Comparison of ENCODE assay signal across 20 mouse cellular contexts in the genomic region with DNA sequence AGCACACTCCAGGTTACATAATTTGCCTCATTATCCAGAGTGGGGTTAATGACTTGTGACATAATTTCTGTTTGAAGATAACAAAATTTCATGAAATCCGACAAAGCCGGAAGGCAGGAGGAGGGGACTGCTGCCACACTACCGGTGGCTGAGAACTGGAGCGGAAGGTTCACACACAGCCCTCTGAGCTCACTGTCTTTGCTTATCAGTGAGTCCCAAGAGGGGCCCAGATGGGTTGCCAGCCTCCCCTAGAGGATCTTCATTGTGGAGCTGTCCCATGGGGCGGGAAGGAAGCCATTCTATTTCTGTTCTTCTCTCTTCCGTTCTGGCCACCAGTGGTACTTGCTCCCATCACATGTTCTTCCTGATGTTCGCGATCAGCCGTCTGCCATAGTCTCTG. TPM values are rescaled to one million over a fixed set of nuclear protein-coding genes. Genes with fewer than 3 reads are reported as not detected.
DNase-seq lines count a peak whose midpoint lies in the region; ATAC-seq and TF ChIP-seq lines count a peak whose summit lies in the region.
"Had no signal": no experiment of that assay in that cellular context is flagged by ENCODE, and none has a peak within 500 bp of the region (broad histone marks: within the 10 kb centered on the region; RNA-seq: fewer than 3 reads in every experiment).

No protein-coding gene starts in this region.

- H3K9me3 ChIP-seq in hindbrain, embryonic 14.5 days (ENCODE audit: control insufficient read depth, low read length): no peaks in the 10 kb centered on the region
- no peaks in the 10 kb centered on the region for H3K9me3 ChIP-seq in hindbrain, embryonic 16.5 days (ENCODE audit: control insufficient read depth, low read length)
- H3K9me3 ChIP-seq in liver, embryonic 14.5 days (ENCODE audit: control insufficient read depth, low read length): no peaks in the 10 kb centered on the region
- no peaks in the 10 kb centered on the region for H3K9me3 ChIP-seq in forebrain, postnatal 0 days (ENCODE audit: low read length)
- H3K9me3 ChIP-seq: embryonic facial prominence, embryonic 12.5 days; forebrain, embryonic 15.5 days; hindbrain, embryonic 15.5 days; neural tube, embryonic 12.5 days had no signal

- H3K4me3 ChIP-seq in hindbrain, embryonic 14.5 days (replicated peaks; ENCODE audit: low read length): no peak overlapping the region
- H3K4me3 ChIP-seq in hindbrain, embryonic 16.5 days (ENCODE audit: low read length): no peak overlapping the region
- H3K4me3 ChIP-seq in spleen, adult 2 months (ENCODE audit: extremely low read depth, insufficient read depth, insufficient read length): no peak overlapping the region
- no peak overlapping the region for H3K4me3 ChIP-seq in liver, embryonic 14.5 days (ENCODE audit: insufficient read depth in 1 of 2, low read depth in 2 of 2, low read length in 2 of 2)
- no peak overlapping the region for H3K4me3 ChIP-seq in forebrain, postnatal 0 days (ENCODE audit: low read depth, low read length)
- H3K4me3 ChIP-seq: embryonic facial prominence, embryonic 12.5 days; forebrain, embryonic 15.5 days; hindbrain, embryonic 15.5 days; neural tube, embryonic 12.5 days had no signal

- H3K36me3 ChIP-seq in hindbrain, embryonic 14.5 days (replicated peaks; ENCODE audit: control insufficient read depth, insufficient read depth): peaks cover 25% of the 10 kb centered on the region
- H3K36me3 ChIP-seq in hindbrain, embryonic 16.5 days (ENCODE audit: control insufficient read depth, insufficient read depth, low read length): 0 out of 2 replicates have a peak, but pooled peaks cover 5% of the 10 kb centered on the region
- H3K36me3 ChIP-seq in spleen, adult 2 months (ENCODE audit: control insufficient read depth, insufficient read depth, low read length): peaks cover 28% of the 10 kb centered on the region
- H3K36me3 ChIP-seq in liver, embryonic 14.5 days (replicated peaks; ENCODE audit: control insufficient read depth, insufficient read depth, low read depth): peaks cover 39% of the 10 kb centered on the region
- H3K36me3 ChIP-seq in forebrain, postnatal 0 days (ENCODE audit: insufficient read depth): peaks cover 29% of the 10 kb centered on the region

- no peak for TF ChIP-seq POLR2A in spleen, adult 2 months (IDR thresholded peaks at IDR 0.05; ENCODE audit: low read depth, low read length)

- peaks cover 16% of the 10 kb centered on the region for H3K4me1 ChIP-seq in hindbrain, embryonic 14.5 days (replicated peaks; ENCODE audit: control insufficient read depth, insufficient read depth, low read length)
- H3K4me1 ChIP-seq in hindbrain, embryonic 16.5 days (ENCODE audit: control insufficient read depth, insufficient read depth, low read depth, low read length): peaks cover 5% of the 10 kb centered on the region
- H3K4me1 ChIP-seq in spleen, adult 2 months (ENCODE audit: control insufficient read depth, insufficient read depth, insufficient read length): peaks cover 2% of the 10 kb centered on the region; the same call in 1 of the 2 replicates
- peaks cover 12 to 34% of the 10 kb centered on the region in 2 experiments for H3K4me1 ChIP-seq in liver, embryonic 14.5 days (replicated peaks; ENCODE audit: control insufficient read depth in 2 of 2, insufficient read depth in 2 of 2, low read length in 1 of 2)
- H3K4me1 ChIP-seq in forebrain, postnatal 0 days (ENCODE audit: insufficient read depth): no peaks in the 10 kb centered on the region
- H3K4me1 ChIP-seq: forebrain, embryonic 15.5 days had no signal

- WGBS in hindbrain, embryonic 14.5 days: 74% methylated on average over 9 of the region's 9 CpGs
- WGBS in hindbrain, embryonic 16.5 days: 69% methylated on average over 9 of the region's 9 CpGs
- WGBS in spleen, adult 2 months: 55% methylated on average over 9 of the region's 9 CpGs
- 37% methylated on average over 9 of the region's 9 CpGs for WGBS in liver, embryonic 14.5 days (ENCODE audit: insufficient replicate concordance)
- WGBS in forebrain, postnatal 0 days: 83% methylated on average over 9 of the region's 9 CpGs

- no peak for DNase-seq in hindbrain, embryonic 14.5 days (ENCODE audit: low spot score)
- DNase-seq in spleen, adult 2 months (ENCODE audit: low read depth in 1 of 2, low spot score in 2 of 2): no peak
- no peak for DNase-seq in spleen, postnatal 10 days (ENCODE audit: low spot score in 2 of 2)
- peak in 1 of 3 experiments; percentile 30 for DNase-seq in liver, embryonic 14.5 days (ENCODE audit: low read depth in 3 of 3, low spot score in 3 of 3)
- DNase-seq in forebrain, postnatal 0 days: no peak
- no peak for DNase-seq in left cerebral cortex, postnatal 36 days (ENCODE audit: low spot score in 2 of 2)
- DNase-seq: adrenal gland, adult 2 months; cerebellum, postnatal 10 days; gastrocnemius, postnatal 36 days; kidney, postnatal 10 days; left cerebral cortex, postnatal 4 days; lung, postnatal 10 days; thymus, adult 18-20 months had no signal

- H3K9ac ChIP-seq in hindbrain, embryonic 14.5 days: no peak overlapping the region
- H3K9ac ChIP-seq in hindbrain, embryonic 16.5 days (ENCODE audit: low read depth, low read length): no peak overlapping the region
- H3K9ac ChIP-seq in liver, embryonic 14.5 days (replicated peaks): no peak overlapping the region
- H3K9ac ChIP-seq in forebrain, postnatal 0 days: no peak overlapping the region
- H3K9ac ChIP-seq: embryonic facial prominence, embryonic 12.5 days; forebrain, embryonic 15.5 days; hindbrain, embryonic 15.5 days; neural tube, embryonic 12.5 days had no signal

- no peaks in the 10 kb centered on the region for H3K27me3 ChIP-seq in hindbrain, embryonic 14.5 days (ENCODE audit: control insufficient read depth, insufficient read depth, low read length)
- H3K27me3 ChIP-seq in hindbrain, embryonic 16.5 days (replicated peaks; ENCODE audit: control insufficient read depth, insufficient read depth, low read length): no peaks in the 10 kb centered on the region
- H3K27me3 ChIP-seq in spleen, adult 2 months (ENCODE audit: control insufficient read depth, insufficient read depth, low read length): no peaks in the 10 kb centered on the region
- no peaks in the 10 kb centered on the region for H3K27me3 ChIP-seq in liver, embryonic 14.5 days (ENCODE audit: control insufficient read depth, insufficient read depth, low read length)
- no peaks in the 10 kb centered on the region for H3K27me3 ChIP-seq in forebrain, postnatal 0 days (ENCODE audit: insufficient read depth, low read length)
- H3K27me3 ChIP-seq: CH12.LX; embryonic facial prominence, embryonic 12.5 days; forebrain, embryonic 15.5 days; hindbrain, embryonic 15.5 days; neural tube, embryonic 12.5 days had no signal

- no peak overlapping the region for H3K4me2 ChIP-seq in hindbrain, embryonic 14.5 days (replicated peaks)
- no peak overlapping the region for H3K4me2 ChIP-seq in hindbrain, embryonic 16.5 days (ENCODE audit: low read length)
- no peak overlapping the region for H3K4me2 ChIP-seq in liver, embryonic 14.5 days (ENCODE audit: low read depth)
- H3K4me2 ChIP-seq in forebrain, postnatal 0 days (ENCODE audit: low read depth): no peak overlapping the region
- H3K4me2 ChIP-seq: embryonic facial prominence, embryonic 12.5 days; forebrain, embryonic 15.5 days; hindbrain, embryonic 15.5 days; neural tube, embryonic 12.5 days had no signal

- ATAC-seq in hindbrain, embryonic 14.5 days (ENCODE audit: low FRiP score): no peak
- no peak for ATAC-seq in hindbrain, embryonic 16.5 days
- ATAC-seq in liver, embryonic 14.5 days (ENCODE audit: insufficient read depth): peak; percentile 78
- ATAC-seq in forebrain, postnatal 0 days: no peak
- ATAC-seq: forebrain, embryonic 15.5 days; intestine, postnatal 0 days had no signal

- intact Hi-C loops in left cerebral cortex, postnatal 36 days (cut with DNase I): no loop called here

- no peak for TF ChIP-seq CTCF in spleen, adult 2 months (IDR thresholded peaks at IDR 0.05; ENCODE audit: extremely low read depth, insufficient read depth, insufficient read length, insufficient replicate concordance)
- no peak for TF ChIP-seq CTCF in liver, embryonic 14.5 days (IDR thresholded peaks at IDR 0.05; ENCODE audit: low read depth)
- TF ChIP-seq CTCF in forebrain, postnatal 0 days (IDR thresholded peaks at IDR 0.05; ENCODE audit: low read depth): no peak

- peak overlapping the region; percentile 70 for H3K27ac ChIP-seq in hindbrain, embryonic 14.5 days
- no peak overlapping the region for H3K27ac ChIP-seq in hindbrain, embryonic 16.5 days (ENCODE audit: low read depth, low read length)
- peak overlapping the region; percentile 31; the same call in 1 of the 2 replicates for H3K27ac ChIP-seq in spleen, adult 2 months (ENCODE audit: insufficient read depth, low read length)
- peak overlapping the region; percentile 4; the same call in 1 of the 2 replicates for H3K27ac ChIP-seq in liver, embryonic 14.5 days
- no peak overlapping the region for H3K27ac ChIP-seq in forebrain, postnatal 0 days (ENCODE audit: low read depth, low read length)
- H3K27ac ChIP-seq: embryonic facial prominence, embryonic 12.5 days; forebrain, embryonic 15.5 days; neural tube, embryonic 12.5 days had no signal

- TF ChIP-seq EP300 in liver, embryonic 14.5 days (IDR thresholded peaks at IDR 0.05; ENCODE audit: low read depth): peak; percentile 34; the same call in 1 of the 2 replicates

RNA-seq across cellular contexts. Expression of a gene that starts 47.2 kb away (rescaled TPM):
- polyA plus RNA-seq in hindbrain, embryonic 14.5 days (2014; fragmentation: Nextera tagmentation; extraction: Ambion mirVana): 48.0 and 51.1 TPM in 2 replicates
- polyA plus RNA-seq in hindbrain, embryonic 16.5 days (2015; fragmentation: Nextera tagmentation; extraction: Ambion mirVana): 50.8 and 69.0 TPM in 2 replicates
- polyA plus RNA-seq in spleen, adult 2 months (2012; rRNA removed): 23.6 and 26.2 TPM in 2 replicates
- polyA plus RNA-seq in liver, embryonic 14.5 days (2012; rRNA removed): 29.6 and 55.3 TPM in 2 replicates
- polyA plus RNA-seq in liver, embryonic 14.5 days (2014; fragmentation: Nextera tagmentation; extraction: Ambion mirVana): 93.2 and 102 TPM in 2 replicates
- total RNA-seq in forebrain, postnatal 0 days (2014; rRNA removed): 41.6 and 58.5 TPM in 2 replicates
- 50.1 and 54.1 TPM in 2 replicates for polyA plus RNA-seq in forebrain, postnatal 0 days (2015; fragmentation: Nextera tagmentation; extraction: Ambion mirVana)
- total RNA-seq in left cerebral cortex, postnatal 36 days (2021): 10 to 100 TPM; 44.0 to 47.1 TPM

RNA-seq across cellular contexts. Expression of a gene that starts 47.3 kb away (rescaled TPM):
- polyA plus RNA-seq in hindbrain, embryonic 14.5 days (2014; fragmentation: Nextera tagmentation; extraction: Ambion mirVana): 12.0 and 13.2 TPM in 2 replicates
- polyA plus RNA-seq in hindbrain, embryonic 16.5 days (2015; fragmentation: Nextera tagmentation; extraction: Ambion mirVana): 17.5 and 18.8 TPM in 2 replicates
- polyA plus RNA-seq in spleen, adult 2 months (2012; rRNA removed): 4.0 and 4.7 TPM in 2 replicates
- polyA plus RNA-seq in liver, embryonic 14.5 days (2012; rRNA removed): 1.8 and 2.2 TPM in 2 replicates
- polyA plus RNA-seq in liver, embryonic 14.5 days (2014; fragmentation: Nextera tagmentation; extraction: Ambion mirVana): 2.7 and 3.1 TPM in 2 replicates
- 20.8 and 28.8 TPM in 2 replicates for total RNA-seq in forebrain, postnatal 0 days (2014; rRNA removed)
- 13.9 and 21.5 TPM in 2 replicates for polyA plus RNA-seq in forebrain, postnatal 0 days (2015; fragmentation: Nextera tagmentation; extraction: Ambion mirVana)
- total RNA-seq in left cerebral cortex, postnatal 36 days (2021): 10 to 100 TPM; 13.2 to 16.4 TPM

Comparison
In these comparisons a context has a peak if more than half of its experiments do, and no peak if none do; other contexts are left out.
1. H3K27ac ChIP-seq: peak in hindbrain, embryonic 14.5 days (single experiment), spleen, adult 2 months (single experiment) and liver, embryonic 14.5 days (single experiment); none in hindbrain, embryonic 16.5 days (single experiment) and forebrain, postnatal 0 days (single experiment).